In the genomic region with DNA sequence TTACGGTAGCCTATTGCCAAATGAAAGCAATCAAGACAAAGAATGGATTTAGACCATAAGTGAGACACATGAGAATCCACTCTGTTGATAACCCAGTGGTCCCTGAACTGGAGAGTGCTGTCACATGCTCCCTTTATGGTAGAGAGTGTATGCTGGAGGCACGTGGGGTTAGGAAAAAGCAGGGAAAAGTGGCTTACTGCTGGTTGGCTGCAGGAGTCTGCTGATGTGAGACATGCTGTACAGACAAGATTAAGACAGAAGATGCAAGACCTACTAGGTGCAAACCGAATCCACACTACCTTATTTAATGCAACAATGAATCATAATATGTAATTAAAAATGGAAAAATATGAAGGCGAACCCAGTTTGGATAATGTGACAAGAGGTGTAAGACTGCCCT, we compare ENCODE assay signal across 23 mouse cellular contexts.
"Had no signal": no experiment of that assay in that cellular context is flagged by ENCODE, and none has a peak within 500 bp of the region (broad histone marks: within the 10 kb centered on the region; RNA-seq: fewer than 3 reads in every experiment).

No protein-coding gene starts in this region.

- H3K27ac ChIP-seq: heart, embryonic 13.5 days; heart, embryonic 15.5 days; hindbrain, embryonic 13.5 days; kidney, postnatal 0 days; limb, embryonic 13.5 days; limb, embryonic 15.5 days; liver, embryonic 12.5 days; liver, embryonic 14.5 days had no signal

- H3K9me3 ChIP-seq: heart, embryonic 13.5 days; heart, embryonic 15.5 days; hindbrain, embryonic 13.5 days; limb, embryonic 13.5 days; limb, embryonic 15.5 days; liver, embryonic 12.5 days had no signal

- ATAC-seq: hindbrain, embryonic 16.5 days; liver, embryonic 12.5 days had no signal

- H3K9ac ChIP-seq: heart, embryonic 15.5 days; hindbrain, embryonic 13.5 days; limb, embryonic 13.5 days; limb, embryonic 15.5 days; liver, embryonic 12.5 days; liver, embryonic 14.5 days had no signal

- H3K4me3 ChIP-seq: heart, embryonic 13.5 days; heart, embryonic 15.5 days; hindbrain, embryonic 13.5 days; limb, embryonic 13.5 days; limb, embryonic 15.5 days; liver, embryonic 12.5 days had no signal

- H3K27me3 ChIP-seq: heart, embryonic 13.5 days; heart, embryonic 15.5 days; hindbrain, embryonic 13.5 days; limb, embryonic 13.5 days; limb, embryonic 15.5 days; liver, embryonic 12.5 days had no signal

- H3K4me2 ChIP-seq: heart, embryonic 11.5 days; heart, embryonic 13.5 days; heart, embryonic 15.5 days; hindbrain, embryonic 13.5 days; limb, embryonic 13.5 days; limb, embryonic 15.5 days; liver, embryonic 12.5 days had no signal

- H3K36me3 ChIP-seq: heart, embryonic 13.5 days; heart, embryonic 15.5 days; hindbrain, embryonic 13.5 days; limb, embryonic 13.5 days; limb, embryonic 15.5 days; liver, embryonic 12.5 days had no signal

- DNase-seq: gastrocnemius, postnatal 14 days; gastrocnemius, postnatal 36 days; heart, adult 18-20 months; heart, postnatal 14 days; heart, postnatal 36 days; kidney, adult 11 months; kidney, adult 2 months; kidney, adult 9 months; kidney, postnatal 14 days; kidney, postnatal 36 days; layer of hippocampus, adult 9-11 months; layer of hippocampus, postnatal 36 days; left cerebral cortex, postnatal 4 days had no signal
